Mouse (Mus musculus): ENCODE results near the gene Soga3. TPM values are rescaled to one million over a fixed set of nuclear protein-coding genes. Genes with fewer than 3 reads are reported as not detected.

The Soga3 gene
- polyA plus RNA-seq (2015; fragmentation: Nextera tagmentation; extraction: Ambion mirVana), result 0.09 and 0.22 TPM in 2 replicates

GRCm38 (mm10) chr10:29143566-29144335 is at the start of gene Soga3:
Gene Soga3 (plus strand): TSS chr10:29143839.
- H3K9me3 ChIP-seq (replicated peaks; ENCODE audit: control insufficient read depth, low read length), result no peaks in the 10 kb centered on the region
- peak within 1 kb of the TSS; percentile 8; the same call in 1 of the 2 replicates for H3K4me3 ChIP-seq (ENCODE audit: low read length)
- no peak within 1 kb of the TSS for H3K27ac ChIP-seq (ENCODE audit: low read length)
- H3K27me3 ChIP-seq (ENCODE audit: control insufficient read depth, insufficient read depth, low read length), result peaks cover 48% of the 10 kb centered on the region
- under 1% methylated on average over 34 of the region's 34 CpGs for WGBS
- H3K9ac ChIP-seq (ENCODE audit: low read length), result no peak within 1 kb of the TSS
- peaks cover 6% of the 10 kb centered on the region; the same call in 1 of the 2 replicates for H3K4me1 ChIP-seq (ENCODE audit: control insufficient read depth, insufficient read depth, low read length)
- H3K36me3 ChIP-seq (ENCODE audit: control insufficient read depth, insufficient read depth), result no peaks in the 10 kb centered on the region
- no peak within 1 kb of the TSS; the same call in 1 of the 2 replicates for H3K4me2 ChIP-seq (ENCODE audit: low read depth, low read length)
- ATAC-seq (replicated peaks; ENCODE audit: extremely low read depth, insufficient read depth, low FRiP score), result no peak

GRCm38 (mm10) chr10:29106962-29107361 is 36.7 kb upstream of the Soga3 start:
- Histone ChIP-seq H3K27me3 (ENCODE audit: control insufficient read depth, insufficient read depth, low read length) (no peaks in the 10 kb centered on the region), H3K9me3 (replicated peaks; ENCODE audit: control insufficient read depth, low read length) (no peaks in the 10 kb centered on the region), H3K4me1 (ENCODE audit: control insufficient read depth, insufficient read depth, low read length) (no peaks in the 10 kb centered on the region), H3K27ac (ENCODE audit: low read length) (no peak overlapping the region), H3K4me3 (ENCODE audit: low read length) (no peak overlapping the region), H3K9ac (ENCODE audit: low read length) (no peak overlapping the region), H3K36me3 (ENCODE audit: control insufficient read depth, insufficient read depth) (no peaks in the 10 kb centered on the region), H3K4me2 (ENCODE audit: low read depth, low read length) (no peak overlapping the region)
- WGBS, result 8% methylated on average over 4 of the region's 4 CpGs
- no peak for ATAC-seq (replicated peaks; ENCODE audit: extremely low read depth, insufficient read depth, low FRiP score)

- Histone ChIP-seq H3K4me3 (ENCODE audit: low read length) (no peak overlapping the region), H3K36me3 (ENCODE audit: control insufficient read depth, insufficient read depth) (no peaks in the 10 kb centered on the region), H3K27ac (ENCODE audit: low read length) (no peak overlapping the region), H3K9me3 (replicated peaks; ENCODE audit: control insufficient read depth, low read length) (no peaks in the 10 kb centered on the region), H3K4me1 (ENCODE audit: control insufficient read depth, insufficient read depth, low read length) (peaks cover 6% of the 10 kb centered on the region; the same call in 1 of the 2 replicates), H3K27me3 (ENCODE audit: control insufficient read depth, insufficient read depth, low read length) (peaks cover 37% of the 10 kb centered on the region), H3K9ac (ENCODE audit: low read length) (no peak overlapping the region), H3K4me2 (ENCODE audit: low read depth, low read length) (no peak overlapping the region)
- no peak for ATAC-seq (replicated peaks; ENCODE audit: extremely low read depth, insufficient read depth, low FRiP score)
- 26% methylated on average over 7 of the region's 7 CpGs for WGBS
Measured at GRCm38 (mm10) chr10:29142556-29143105, 1.0 kb upstream of the Soga3 start.

- no peaks in the 10 kb centered on the region for H3K9me3 ChIP-seq (replicated peaks; ENCODE audit: control insufficient read depth, low read length)
- no peak overlapping the region for H3K9ac ChIP-seq (ENCODE audit: low read length)
- peaks cover 6% of the 10 kb centered on the region; the same call in 1 of the 2 replicates for H3K4me1 ChIP-seq (ENCODE audit: control insufficient read depth, insufficient read depth, low read length)
- 17% methylated on average over 7 of the region's 12 CpGs for WGBS
- no peak for ATAC-seq (replicated peaks; ENCODE audit: extremely low read depth, insufficient read depth, low FRiP score)
- no peak overlapping the region for H3K27ac ChIP-seq (ENCODE audit: low read length)
- no peak overlapping the region for H3K4me3 ChIP-seq (ENCODE audit: low read length)
- H3K4me2 ChIP-seq (ENCODE audit: low read depth, low read length), result no peak overlapping the region
- H3K27me3 ChIP-seq (ENCODE audit: control insufficient read depth, insufficient read depth, low read length), result peaks cover 52% of the 10 kb centered on the region
- H3K36me3 ChIP-seq (ENCODE audit: control insufficient read depth, insufficient read depth), result no peaks in the 10 kb centered on the region
Measured at GRCm38 (mm10) chr10:29144612-29145405, 1.2 kb downstream of the Soga3 start.

- no peaks in the 10 kb centered on the region for H3K36me3 ChIP-seq (ENCODE audit: control insufficient read depth, insufficient read depth)
- H3K4me1 ChIP-seq (ENCODE audit: control insufficient read depth, insufficient read depth, low read length), result peaks cover 6% of the 10 kb centered on the region; the same call in 1 of the 2 replicates
- ATAC-seq (replicated peaks; ENCODE audit: extremely low read depth, insufficient read depth, low FRiP score), result no peak; the same call in 1 of the 2 replicates
- H3K9me3 ChIP-seq (replicated peaks; ENCODE audit: control insufficient read depth, low read length), result no peaks in the 10 kb centered on the region
- H3K4me3 ChIP-seq (ENCODE audit: low read length), result peak overlapping the region; percentile 58
- H3K27ac ChIP-seq (ENCODE audit: low read length), result no peak overlapping the region
- WGBS, result under 1% methylated on average over 22 of the region's 22 CpGs
- peaks cover 52% of the 10 kb centered on the region for H3K27me3 ChIP-seq (ENCODE audit: control insufficient read depth, insufficient read depth, low read length)
- H3K9ac ChIP-seq (ENCODE audit: low read length), result no peak overlapping the region
- H3K4me2 ChIP-seq (ENCODE audit: low read depth, low read length), result peak overlapping the region; percentile 84
Measured at GRCm38 (mm10) chr10:29146198-29146857, 2.7 kb downstream of the Soga3 start.

GRCm38 (mm10) chr10:29146858-29147640 is 3.4 kb downstream of the Soga3 start:
- no peaks in the 10 kb centered on the region for H3K36me3 ChIP-seq (ENCODE audit: control insufficient read depth, insufficient read depth)
- no peak overlapping the region for H3K9ac ChIP-seq (ENCODE audit: low read length)
- H3K27ac ChIP-seq (ENCODE audit: low read length), result no peak overlapping the region
- peak; percentile 93 for ATAC-seq (replicated peaks; ENCODE audit: extremely low read depth, insufficient read depth, low FRiP score)
- under 1% methylated on average over 64 of the region's 65 CpGs for WGBS
- H3K9me3 ChIP-seq (replicated peaks; ENCODE audit: control insufficient read depth, low read length), result no peaks in the 10 kb centered on the region
- H3K4me2 ChIP-seq (ENCODE audit: low read depth, low read length), result peak overlapping the region; percentile 84
- peak overlapping the region; percentile 58 for H3K4me3 ChIP-seq (ENCODE audit: low read length)
- peaks cover 52% of the 10 kb centered on the region for H3K27me3 ChIP-seq (ENCODE audit: control insufficient read depth, insufficient read depth, low read length)
- peaks cover 6% of the 10 kb centered on the region; the same call in 1 of the 2 replicates for H3K4me1 ChIP-seq (ENCODE audit: control insufficient read depth, insufficient read depth, low read length)

GRCm38 (mm10) chr10:29147641-29147990 is 4.0 kb downstream of the Soga3 start:
- no peak for ATAC-seq (replicated peaks; ENCODE audit: extremely low read depth, insufficient read depth, low FRiP score)
- WGBS, result 0% methylated on average over 12 of the region's 12 CpGs
- Histone ChIP-seq H3K4me1 (ENCODE audit: control insufficient read depth, insufficient read depth, low read length) (peaks cover 6% of the 10 kb centered on the region; the same call in 1 of the 2 replicates), H3K4me3 (ENCODE audit: low read length) (peak overlapping the region; percentile 58), H3K9ac (ENCODE audit: low read length) (no peak overlapping the region), H3K36me3 (ENCODE audit: control insufficient read depth, insufficient read depth) (no peaks in the 10 kb centered on the region), H3K4me2 (ENCODE audit: low read depth, low read length) (peak overlapping the region; percentile 84), H3K9me3 (replicated peaks; ENCODE audit: control insufficient read depth, low read length) (no peaks in the 10 kb centered on the region), H3K27ac (ENCODE audit: low read length) (no peak overlapping the region), H3K27me3 (ENCODE audit: control insufficient read depth, insufficient read depth, low read length) (peaks cover 51% of the 10 kb centered on the region)

GRCm38 (mm10) chr10:29148076-29148475 is 4.4 kb downstream of the Soga3 start:
- 5% methylated on average over 21 of the region's 21 CpGs for WGBS
- Histone ChIP-seq H3K9ac (ENCODE audit: low read length) (no peak overlapping the region), H3K36me3 (ENCODE audit: control insufficient read depth, insufficient read depth) (no peaks in the 10 kb centered on the region), H3K9me3 (replicated peaks; ENCODE audit: control insufficient read depth, low read length) (no peaks in the 10 kb centered on the region), H3K27me3 (ENCODE audit: control insufficient read depth, insufficient read depth, low read length) (peaks cover 49% of the 10 kb centered on the region), H3K4me1 (ENCODE audit: control insufficient read depth, insufficient read depth, low read length) (peaks cover 6% of the 10 kb centered on the region; the same call in 1 of the 2 replicates), H3K4me3 (ENCODE audit: low read length) (no peak overlapping the region), H3K4me2 (ENCODE audit: low read depth, low read length) (no peak overlapping the region), H3K27ac (ENCODE audit: low read length) (no peak overlapping the region)
- no peak for ATAC-seq (replicated peaks; ENCODE audit: extremely low read depth, insufficient read depth, low FRiP score)

Measured in heart, embryonic 16.5 days (tissue).